Mouse (Mus musculus): ENCODE data around the gene Gtf2e1.

DNA sequence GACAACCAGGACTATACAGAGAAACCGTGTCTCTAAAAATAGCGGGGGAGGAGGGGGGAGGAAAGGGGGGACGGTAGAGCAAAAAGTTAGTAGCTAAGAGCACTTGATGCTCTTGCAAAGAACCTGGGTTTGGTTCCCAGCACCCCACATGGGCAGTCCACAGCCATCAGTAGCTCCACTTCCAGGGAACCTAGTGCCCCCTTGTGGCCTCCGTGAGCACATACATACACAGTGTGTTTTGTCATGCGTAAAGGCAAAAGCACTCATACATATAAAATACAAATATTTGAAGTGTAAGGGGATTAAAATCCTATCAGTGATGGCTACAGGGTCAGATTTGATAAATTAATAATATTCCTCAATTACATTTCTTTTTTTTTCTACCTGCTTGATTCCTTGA lies 33.5 kb upstream of the Gtf2e1 start:
- TF ChIP-seq CTCF (IDR thresholded peaks at IDR 0.05; ENCODE audit: borderline replicate concordance, control insufficient read depth, extremely low read depth, insufficient read depth, low read length, poor library complexity), result no peak
- TF ChIP-seq POLR2A (IDR thresholded peaks at IDR 0.05; ENCODE audit: control insufficient read depth, extremely low read depth, insufficient read depth, low read length, poor library complexity), result no peak
